Mouse (Mus musculus) monocyte, adult 5-6 weeks (primary cell): ENCODE measurements around the gene Gm11042. TPM values are rescaled to one million over a fixed set of nuclear protein-coding genes. Genes with fewer than 3 reads are reported as not detected.

ENCODE experiments used
- ATAC-seq: fragments of 153-309, 156-312 bp; replicated peaks from 2 replicates; pipeline ENCODE4 v1.8.0; 2017; ENCODE audit warnings: mild to moderate bottlenecking; ENCODE audit not compliant: low TSS enrichment, insufficient number of reproducible peaks, severe bottlenecking, poor library complexity, low FRiP score
- total RNA-seq: library from RNA; stranded (forward); fragments of 200-1000, 200-491, 200-594 nt; gene quantifications from 3 replicates; pipeline ENCODE4 v1.2.3, GENCODE M21; 2017

Gene Gm11042
- not detected in 3 replicates for total RNA-seq

DNA sequence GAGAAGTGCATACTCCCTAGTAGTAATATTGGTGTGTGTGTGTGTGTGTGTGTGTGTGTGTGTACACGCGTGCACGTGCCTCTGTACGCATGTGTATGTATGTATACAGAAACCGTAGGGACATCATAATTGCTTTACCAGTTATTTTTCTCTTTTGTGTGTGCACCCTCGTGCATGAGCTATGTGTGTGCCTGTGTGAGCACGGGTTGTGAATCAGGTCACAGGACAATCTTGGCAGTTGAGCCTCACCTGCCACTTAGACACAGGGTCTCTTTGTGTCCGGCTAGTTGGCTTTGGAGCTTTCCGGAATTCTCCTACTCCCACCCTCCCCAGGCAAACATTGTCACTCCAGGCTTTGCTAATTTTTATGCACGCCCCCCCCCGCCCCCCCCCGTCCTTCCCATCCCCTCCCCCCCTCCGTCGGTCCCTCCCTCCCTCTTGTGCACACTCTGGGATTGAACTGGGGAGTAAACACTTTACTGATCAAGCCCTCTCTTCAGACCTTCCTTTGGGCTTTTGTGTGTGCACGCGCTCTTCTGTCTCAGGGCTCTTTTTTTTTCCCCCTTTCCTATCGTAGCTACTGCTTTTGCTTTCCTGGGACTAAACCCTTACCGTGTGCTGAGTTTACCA lies at the start of gene Gm11042:
TSS of gene Gm11042 (minus strand) at position 51 of the 630 bp plus-strand sequence.
- no peak for ATAC-seq

DNA sequence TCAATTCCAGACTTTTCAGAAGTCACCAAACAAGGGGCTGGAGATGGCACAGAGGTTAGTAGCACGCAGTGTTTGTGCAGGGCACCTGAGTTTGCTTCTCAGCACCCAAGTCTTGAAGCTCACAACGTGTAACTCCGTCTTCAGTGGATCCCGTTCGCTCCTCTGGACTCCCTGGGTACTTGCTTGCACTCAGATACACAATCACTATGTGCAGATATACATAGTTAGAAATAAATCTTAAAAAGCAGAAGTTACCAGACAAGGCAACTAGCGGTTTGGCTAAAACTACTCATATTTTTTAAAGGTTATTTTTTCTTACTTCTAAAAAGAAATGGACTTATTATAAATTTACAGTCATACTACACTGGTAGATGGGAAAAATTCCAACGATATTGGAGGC lies 48.3 kb upstream of the Gm11042 start:
- no peak for ATAC-seq

DNA sequence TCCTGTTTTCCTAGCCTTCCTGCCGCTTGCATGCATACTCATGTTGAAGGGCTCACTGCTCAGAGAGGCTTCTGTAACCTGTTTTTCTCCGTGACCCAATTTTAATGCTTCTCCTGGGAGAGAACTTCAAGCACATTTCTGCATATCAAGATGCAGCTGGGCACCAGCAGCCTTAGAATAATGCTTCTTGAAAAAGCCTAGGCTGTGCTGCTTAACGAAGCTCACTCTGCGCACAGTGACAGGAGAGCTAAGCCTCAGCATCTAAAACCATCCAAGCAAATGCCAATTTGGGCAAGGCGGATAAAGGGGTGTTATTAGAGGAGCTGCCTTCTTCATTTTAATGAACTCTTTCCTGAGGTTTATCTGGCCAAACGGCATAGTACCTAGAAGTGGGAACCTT lies 46.9 kb upstream of the Gm11042 start:
- ATAC-seq: no peak

DNA sequence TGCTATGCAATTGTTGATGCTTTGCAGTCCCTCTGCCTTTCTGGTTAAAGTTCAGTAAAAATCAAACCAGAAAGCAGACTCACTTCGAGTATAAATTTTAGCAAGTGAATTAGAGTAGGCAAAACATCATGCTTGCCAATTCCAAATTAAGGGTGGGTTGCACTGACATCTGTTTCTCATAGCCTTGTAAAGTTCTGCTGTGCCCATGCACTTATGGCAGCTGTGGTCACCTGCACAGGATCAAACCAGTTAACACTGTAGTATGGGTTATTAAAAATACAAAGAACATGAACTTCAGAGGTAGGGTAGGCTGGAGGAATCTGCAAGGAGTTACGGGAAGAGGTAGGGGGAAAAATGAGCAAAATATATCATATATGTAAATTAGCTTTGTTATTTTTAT lies 46.3 kb upstream of the Gm11042 start:
- no peak for ATAC-seq

DNA sequence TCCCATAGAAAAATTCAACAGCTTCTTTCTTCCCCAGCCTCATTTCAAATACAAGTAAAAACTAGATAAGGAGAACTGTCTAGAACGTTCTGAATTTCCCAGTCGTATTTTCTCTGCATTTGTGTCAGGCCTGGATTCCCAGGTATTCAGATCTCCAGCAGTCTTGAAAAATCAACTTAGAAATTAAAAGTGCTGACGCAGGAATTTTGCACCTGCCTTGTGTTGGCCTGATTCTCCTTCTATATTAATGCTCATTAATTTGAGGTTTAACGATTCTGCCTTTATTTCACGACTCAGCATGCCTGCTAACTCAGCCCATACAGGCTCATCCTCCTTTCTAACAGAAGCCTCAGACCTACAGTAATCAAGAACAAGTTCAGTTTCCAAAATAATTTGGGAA lies 43.6 kb upstream of the Gm11042 start:
- no peak for ATAC-seq

DNA sequence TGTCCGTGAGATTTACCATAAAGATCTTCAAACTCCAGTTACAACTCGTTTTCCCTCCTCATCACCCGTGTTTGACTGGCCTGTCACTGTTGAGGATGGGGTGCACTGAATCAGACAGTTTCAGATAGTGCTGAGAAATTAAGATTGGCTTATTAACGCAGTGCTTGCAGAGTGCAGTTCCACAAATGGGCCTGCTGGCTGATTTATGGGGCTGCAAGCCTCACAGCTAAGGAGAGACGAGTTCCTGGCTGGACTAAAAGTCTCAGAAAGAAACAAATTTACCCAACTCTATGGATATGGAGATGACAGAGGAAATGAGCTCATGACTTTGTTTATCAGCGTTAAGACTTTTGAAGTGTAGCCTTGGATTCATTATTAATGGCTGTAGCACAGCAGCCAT lies 41.6 kb upstream of the Gm11042 start:
- ATAC-seq: no peak

DNA sequence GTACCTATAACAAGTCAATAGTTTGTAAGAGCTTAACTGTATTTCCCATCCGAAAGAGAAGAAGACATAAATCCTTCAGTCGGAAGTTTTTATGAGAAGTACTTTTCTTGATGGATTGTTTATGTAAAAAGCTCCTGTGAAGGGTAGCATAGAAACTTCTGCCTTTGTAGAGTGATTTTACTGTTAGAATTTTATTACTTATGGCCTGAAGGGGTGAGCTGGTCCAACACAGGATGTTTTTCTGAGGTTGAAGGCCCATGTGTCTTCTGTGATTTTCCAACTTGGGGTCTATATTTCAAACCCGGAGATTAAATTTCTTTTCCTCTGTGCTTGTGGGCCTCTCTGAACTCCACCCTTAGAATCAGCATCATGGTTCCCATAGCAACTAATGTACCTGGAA lies 26.5 kb upstream of the Gm11042 start:
- no peak for ATAC-seq

DNA sequence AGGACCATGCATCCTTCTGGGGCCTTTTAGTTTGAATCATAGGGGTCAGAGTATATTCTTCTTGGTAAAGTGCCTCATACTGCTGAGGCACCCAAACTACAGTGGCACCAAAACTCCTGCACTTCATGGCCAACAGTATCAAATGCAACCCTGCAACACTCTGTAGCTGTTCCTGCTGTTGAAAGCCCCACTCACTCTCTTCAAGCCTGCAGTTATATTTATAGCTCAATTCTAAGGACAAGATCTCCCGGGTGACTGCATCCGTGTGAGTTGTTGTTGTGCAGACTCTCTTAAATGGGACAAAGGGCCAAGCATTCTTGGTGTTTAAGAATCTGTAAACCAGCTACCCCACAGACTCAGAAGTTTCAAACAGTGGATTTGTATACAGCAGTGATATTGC lies 23.9 kb upstream of the Gm11042 start:
- no peak for ATAC-seq

DNA sequence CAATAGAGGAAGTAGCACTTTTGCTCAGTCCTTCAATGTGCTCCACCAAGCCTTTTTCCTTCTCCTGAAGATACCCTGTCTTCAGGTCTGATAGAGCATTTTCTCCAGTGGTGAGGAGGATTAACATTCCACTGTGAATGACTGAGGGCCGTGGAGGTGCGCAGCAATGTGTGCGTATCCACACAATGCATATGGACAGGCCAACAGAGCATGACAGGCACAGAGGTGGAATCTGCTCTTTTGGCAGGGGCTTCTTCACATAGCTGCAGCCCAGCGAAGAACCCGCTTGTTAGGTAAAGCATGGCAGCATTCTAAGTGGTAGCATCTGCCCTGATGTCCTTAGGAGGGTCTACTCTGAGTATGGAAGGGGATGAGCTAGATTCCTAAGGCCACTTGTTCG lies 17.5 kb upstream of the Gm11042 start:
- no peak for ATAC-seq

DNA sequence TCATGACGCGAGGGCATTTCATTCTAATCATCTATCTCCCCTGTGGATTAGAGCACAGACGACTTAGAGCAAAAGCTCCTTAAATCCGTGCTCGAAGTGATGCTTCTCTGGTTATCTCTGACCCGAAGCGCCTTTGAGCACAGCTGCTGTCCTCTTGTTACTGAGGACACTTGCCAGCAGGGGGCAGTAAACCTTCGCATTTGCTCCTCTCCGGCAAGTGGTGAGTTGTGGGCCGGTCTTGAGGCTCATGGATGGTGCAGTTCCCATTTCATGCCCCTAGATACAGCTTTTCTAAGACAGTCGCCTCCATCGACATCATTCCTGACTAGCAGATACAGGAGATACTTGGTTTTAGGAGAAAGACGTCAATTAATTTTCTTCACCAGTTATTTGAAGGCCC lies 16.8 kb upstream of the Gm11042 start:
- no peak for ATAC-seq

DNA sequence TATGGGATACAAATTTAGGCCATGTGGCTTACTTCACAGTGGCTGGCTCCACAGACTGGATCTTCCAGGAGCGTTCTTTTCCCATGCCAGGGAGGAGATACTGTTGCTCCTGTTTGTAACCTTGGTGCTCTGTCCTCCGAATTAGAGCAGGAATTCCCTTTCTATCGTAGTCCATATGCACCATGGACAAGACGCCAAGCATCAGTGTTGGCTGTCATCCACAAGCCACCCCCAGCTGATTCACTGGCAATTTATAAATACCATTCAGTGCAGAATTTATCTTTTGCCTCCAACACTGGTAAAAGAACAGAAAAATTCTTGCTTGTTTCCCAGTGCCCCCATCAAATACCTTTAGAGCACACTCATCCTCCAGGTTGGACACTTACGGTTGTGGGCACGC lies 13.6 kb upstream of the Gm11042 start:
- ATAC-seq: no peak

DNA sequence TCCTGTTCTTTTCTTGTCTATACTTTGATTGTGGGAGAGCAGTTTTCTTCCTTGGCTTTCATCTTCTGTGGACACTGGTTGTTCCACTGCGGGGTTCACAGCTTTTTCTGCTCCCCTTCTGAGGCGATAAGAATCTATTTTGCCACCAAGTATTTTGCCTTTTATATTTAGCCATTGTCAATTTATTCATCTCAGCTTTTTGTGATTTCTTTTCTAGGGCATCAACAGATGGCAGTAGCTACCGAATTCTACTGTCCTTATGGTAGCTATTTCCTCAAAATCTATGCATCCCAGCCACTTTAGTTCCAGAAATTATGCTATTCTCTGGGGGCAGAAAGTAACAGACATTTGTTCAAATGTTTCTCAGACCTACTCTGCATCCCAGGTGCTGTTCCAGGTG lies 10.4 kb upstream of the Gm11042 start:
- no peak for ATAC-seq

DNA sequence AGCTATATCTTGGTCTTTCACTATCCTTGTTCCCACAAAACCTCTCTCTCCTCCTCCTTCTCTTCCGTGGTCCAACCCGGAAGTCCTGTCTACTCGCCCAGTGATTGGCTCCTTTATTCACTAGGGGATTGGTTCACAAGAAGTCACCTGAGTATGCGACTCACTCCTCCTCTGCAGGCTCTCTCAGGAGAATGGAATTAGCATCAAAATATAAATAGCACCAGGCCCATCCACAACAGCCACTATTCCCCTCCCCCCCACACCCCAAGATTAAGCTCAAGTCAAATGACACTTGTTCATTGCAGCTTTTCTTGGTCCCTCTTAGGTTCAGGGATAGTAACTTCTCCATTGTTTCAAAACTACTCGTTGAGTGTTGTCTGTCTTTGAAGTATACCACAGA lies 5.8 kb upstream of the Gm11042 start:
- ATAC-seq: no peak

DNA sequence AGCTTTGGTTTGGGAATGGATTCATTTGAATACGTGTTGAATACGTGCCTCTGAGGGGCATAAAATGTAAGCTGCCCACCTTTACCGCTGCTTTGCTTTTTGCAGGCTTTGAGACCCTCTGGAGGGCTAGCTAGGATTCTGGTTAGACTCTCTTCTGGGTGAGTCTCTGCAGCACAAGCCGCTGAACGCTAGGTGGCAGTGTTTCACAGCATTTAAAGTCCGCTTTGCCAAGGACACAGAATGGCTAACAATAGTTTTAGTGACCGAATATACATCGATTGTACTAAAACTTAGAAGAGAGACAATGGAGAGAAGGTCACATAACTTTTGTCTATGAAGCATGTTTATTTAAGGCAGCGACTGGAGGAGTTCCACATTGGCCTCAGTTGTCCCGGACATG lies 4.1 kb upstream of the Gm11042 start:
- no peak for ATAC-seq

DNA sequence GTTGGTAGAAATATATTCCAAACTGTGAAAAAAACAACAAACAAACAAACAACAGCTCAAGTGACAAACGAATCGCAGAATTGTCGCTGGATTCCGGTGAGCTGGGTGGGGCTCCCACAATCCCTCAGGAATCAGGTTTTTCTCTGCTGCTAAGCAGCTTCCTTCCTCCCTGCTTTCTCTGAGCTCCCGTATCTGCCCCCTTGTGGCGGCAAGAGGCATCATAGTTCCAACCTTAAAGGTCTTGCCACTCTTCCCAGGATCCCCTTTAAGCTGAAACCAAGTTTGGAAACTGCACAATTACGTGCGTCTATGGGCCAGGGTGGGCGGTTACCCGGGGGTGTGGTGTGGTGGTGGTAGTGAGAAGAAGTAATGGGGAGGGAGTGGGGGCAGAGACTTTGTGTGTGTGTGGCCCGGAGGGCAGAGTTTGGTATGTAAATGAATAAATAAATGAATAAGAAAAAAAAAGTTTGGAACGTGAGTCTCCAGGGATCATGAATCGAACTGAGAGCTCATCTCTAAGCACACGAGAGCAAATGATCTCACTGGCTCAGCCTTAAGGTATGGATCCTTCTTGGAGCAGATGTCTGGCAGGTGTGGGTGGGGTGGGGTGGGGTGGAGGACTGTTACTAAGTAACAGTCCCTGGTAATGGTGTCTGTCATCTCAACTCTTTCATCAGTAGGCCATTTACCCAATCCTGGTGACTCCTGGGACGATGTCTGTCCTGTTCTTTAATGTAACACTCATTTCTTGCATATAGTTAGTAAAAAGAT lies 980 bp upstream of the Gm11042 start:
- no peak for ATAC-seq

DNA sequence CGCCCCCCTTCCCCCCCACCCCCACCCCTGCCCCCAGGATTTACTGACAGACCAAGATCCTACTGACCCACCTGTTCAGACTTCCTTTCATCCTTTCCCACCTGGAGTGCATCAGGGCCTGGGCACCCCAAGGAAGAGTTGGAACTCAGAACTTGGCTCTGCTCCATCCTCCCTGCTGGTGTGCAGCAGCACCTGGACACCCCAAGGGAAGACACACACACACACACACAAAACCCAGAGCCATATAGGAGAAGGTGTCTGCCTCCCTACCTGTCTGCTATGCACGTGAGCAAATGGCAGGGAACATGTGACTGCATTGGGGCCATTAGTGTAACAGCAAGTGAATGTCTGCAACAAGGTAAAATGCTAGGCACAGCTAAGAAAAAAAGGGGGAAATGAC lies 973 bp downstream of the Gm11042 start:
- ATAC-seq: no peak

DNA sequence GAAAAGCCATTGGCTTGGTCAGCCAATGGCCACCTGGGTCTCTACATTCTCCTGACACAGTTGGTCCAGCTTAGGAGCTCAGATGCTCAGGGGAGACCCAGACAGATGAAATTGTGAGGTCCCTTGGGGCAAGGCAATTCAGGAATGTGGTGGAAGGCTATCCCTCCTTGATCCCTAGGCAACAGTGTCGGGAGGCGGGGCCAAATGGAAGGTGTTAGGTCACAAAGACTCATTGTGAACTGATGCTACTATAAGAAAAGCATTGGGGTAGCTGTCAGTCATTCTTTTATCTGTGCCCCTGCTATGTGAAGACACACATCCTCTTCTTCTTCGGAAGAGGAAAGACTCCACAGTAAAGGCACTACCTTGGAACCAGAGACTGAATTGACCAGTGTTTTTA lies 3.6 kb downstream of the Gm11042 start:
- ATAC-seq: no peak

DNA sequence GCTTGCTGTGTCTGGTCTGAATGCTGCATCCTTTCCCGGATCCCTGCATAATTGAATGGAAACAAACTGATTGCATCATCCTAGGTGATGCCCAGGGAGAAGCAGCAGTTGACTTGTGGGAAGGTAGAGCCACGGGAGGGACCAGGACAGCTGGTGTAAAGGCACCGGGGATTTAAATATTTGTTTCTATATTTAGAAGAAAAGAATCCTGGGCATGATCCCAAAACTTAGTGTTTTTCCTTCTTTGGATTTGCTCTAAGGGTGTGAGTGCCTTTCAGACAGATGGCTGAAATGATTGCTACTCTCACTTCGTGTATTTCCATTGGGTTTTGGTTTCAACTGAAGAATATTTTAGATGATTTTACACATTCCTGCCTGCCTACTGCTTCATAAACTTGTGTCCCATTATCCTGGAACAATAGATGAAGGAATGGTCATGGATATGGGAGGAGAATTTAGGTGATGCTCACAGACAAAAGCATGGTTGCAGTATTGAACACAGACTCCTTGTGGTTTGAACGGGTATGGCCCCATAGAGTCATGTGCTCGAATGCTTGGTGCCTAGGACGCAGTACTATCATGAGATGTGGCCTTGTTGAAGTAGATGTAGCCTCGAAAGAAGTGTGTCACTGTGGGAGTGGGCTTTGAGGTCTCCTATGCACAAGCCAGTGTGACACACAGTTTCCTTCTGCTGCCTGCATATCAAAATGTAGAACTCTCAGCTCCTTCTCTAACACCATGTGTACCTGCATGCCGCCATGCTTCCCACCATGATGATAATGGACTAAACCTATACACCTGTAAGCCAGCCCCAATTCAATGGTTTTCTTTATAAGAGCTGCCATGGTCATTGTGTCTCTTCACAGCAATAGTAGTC lies 12.5 kb downstream of the Gm11042 start:
- ATAC-seq: no peak

DNA sequence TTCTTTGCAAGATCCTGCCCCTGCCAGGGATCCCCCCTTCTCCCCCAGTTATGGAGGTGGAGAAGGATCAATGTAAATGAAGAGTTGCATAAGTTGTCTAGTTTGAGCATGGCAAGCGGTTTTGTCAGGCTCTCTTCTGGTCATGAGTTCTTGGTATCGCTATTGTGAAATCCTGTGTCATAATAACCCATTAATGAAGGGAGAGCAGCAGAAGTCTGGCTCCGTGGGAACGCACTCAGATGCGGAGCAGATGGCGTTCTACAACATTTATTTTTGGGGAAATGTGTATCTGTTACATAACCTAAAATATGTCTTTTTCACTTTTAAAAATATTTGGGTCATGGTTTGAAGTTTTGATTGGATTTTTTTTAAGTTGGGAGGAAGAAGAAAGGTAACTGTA lies 14.6 kb downstream of the Gm11042 start:
- no peak for ATAC-seq

DNA sequence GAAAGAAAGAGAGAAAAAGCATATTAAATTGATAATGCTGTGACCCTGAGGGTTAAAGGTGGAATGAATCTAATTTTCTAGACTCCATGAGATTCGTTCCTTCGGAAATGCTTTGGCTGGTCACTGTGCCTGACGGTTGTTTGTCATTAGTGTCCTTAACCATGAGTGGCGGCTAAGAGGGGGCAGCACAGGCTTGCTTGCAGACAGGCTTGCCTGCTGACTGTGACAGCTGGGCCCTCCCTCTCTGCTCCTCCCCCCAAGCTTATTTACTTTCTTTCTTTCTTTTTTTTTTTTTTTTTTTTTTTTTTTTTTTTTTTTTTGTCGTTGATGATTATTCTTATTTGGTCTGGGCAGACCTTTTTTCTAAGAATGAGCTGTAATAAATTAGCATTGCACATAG lies 19.8 kb downstream of the Gm11042 start:
- ATAC-seq: no peak
